Mouse (Mus musculus): ENCODE data around the gene Mrap.

- TF ChIP-seq CTCF (IDR thresholded peaks at IDR 0.05; ENCODE audit: control insufficient read depth, insufficient read depth, insufficient replicate concordance, low read depth, low read length) = no peak
- no peak for TF ChIP-seq POLR2A (IDR thresholded peaks at IDR 0.05; ENCODE audit: control insufficient read depth, low read depth, low read length)
Observed at GRCm38 (mm10) chr16:90779783-90780182, 41.8 kb downstream of the Mrap start.

Measured in testis, adult 2 months (tissue).